Mouse (Mus musculus) kidney, adult 2 months (tissue): Measurements from ENCODE around the gene Il10. TPM values are rescaled to one million over a fixed set of nuclear protein-coding genes. Genes with fewer than 3 reads are reported as not detected.
A peak's percentile ranks its signal among the peaks of the same experiment; 100 is the strongest.

Experiments used
- DNase-seq: peaks from one replicate; pipeline ENCODE4 v3.0.0; 2021
- H3K27ac ChIP-seq: fragments of 200-500 bp; 2 replicates; pipeline ENCODE4 v1.5.1; 2012; ENCODE audit warnings: low read depth, low read length, control low read depth, inconsistent platforms; ENCODE audit not compliant: insufficient read depth
- H3K27me3 ChIP-seq: fragments of 200-500 bp; replicated peaks from 2 replicates; pipeline ENCODE4 v1.6.1; 2012; ENCODE audit warnings: mild to moderate bottlenecking, moderate library complexity, low read length, inconsistent platforms; ENCODE audit not compliant: control insufficient read depth, insufficient read depth
- H3K36me3 ChIP-seq: fragments of 200-500 bp; 2 replicates; pipeline ENCODE4 v1.6.1; 2012; ENCODE audit warnings: mild to moderate bottlenecking, moderate library complexity, low read length, inconsistent platforms; ENCODE audit not compliant: control insufficient read depth, insufficient read depth
- H3K4me1 ChIP-seq: fragments of 200-500 bp; 2 replicates; pipeline ENCODE4 v1.6.1; 2011; ENCODE audit warnings: low read length; ENCODE audit not compliant: control insufficient read depth, insufficient read depth
- H3K4me3 ChIP-seq: fragments of 200-500 bp; 2 replicates; pipeline ENCODE4 v1.5.1; 2011; ENCODE audit warnings: mild to moderate bottlenecking, low read depth, low read length, control low read depth; ENCODE audit not compliant: insufficient read depth
- CTCF ChIP-seq: fragments of 200-500 bp; conservative IDR thresholded peaks from 2 replicates; pipeline ENCODE4 v1.5.1; 2011; ENCODE audit warnings: low read depth, mild to moderate bottlenecking, control low read depth, low read length, moderate library complexity, mixed read lengths; ENCODE audit not compliant: insufficient read depth, insufficient read length
- POLR2A ChIP-seq: fragments of 200-500 bp; IDR thresholded peaks from one replicate; pipeline ENCODE4 v1.6.1; 2011; ENCODE audit warnings: low read depth, low read length, control low read depth
- WGBS: fragments of 180-500 bp; shearing (Covaris S2); methylation state at CpG from one replicate; pipeline ENCODE4 v1.1.7; 2018; 5-methylcytosine and 5-hydroxymethylcytosine counted together
- polyA plus RNA-seq: library from polyadenylated mRNA; depleted of rRNA; stranded (reverse); fragments of >200 nt; gene quantifications from 2 replicates; pipeline ENCODE4 v1.2.3, GENCODE M21; 2012

Gene Il10
- polyA plus RNA-seq, 1 experiment: not detected

- TF ChIP-seq POLR2A: no peak
- no peak for TF ChIP-seq CTCF
- Histone ChIP-seq H3K27me3 (no peaks in the 10 kb centered on the region), H3K4me1 (no peaks in the 10 kb centered on the region), H3K36me3 (no peaks in the 10 kb centered on the region), H3K4me3 (no peak overlapping the region), H3K27ac (no peak overlapping the region)
- 93% methylated on average over 3 of the region's 3 CpGs for WGBS
- no peak for DNase-seq
These were observed 23.1 kb downstream of the Il10 start for GRCm38 (mm10) chr1:131042721-131043120.

GRCm38 (mm10) chr1:131043636-131044035, 24.0 kb downstream of the Il10 start:
- no peaks in the 10 kb centered on the region for H3K27me3 ChIP-seq
- H3K27ac ChIP-seq: no peak overlapping the region
- H3K4me1 ChIP-seq: no peaks in the 10 kb centered on the region
- no peak for DNase-seq
- 95% methylated on average over 4 of the region's 4 CpGs for WGBS
- TF ChIP-seq POLR2A: no peak
- TF ChIP-seq CTCF: no peak
- H3K4me3 ChIP-seq: no peak overlapping the region
- no peaks in the 10 kb centered on the region for H3K36me3 ChIP-seq

DNA sequence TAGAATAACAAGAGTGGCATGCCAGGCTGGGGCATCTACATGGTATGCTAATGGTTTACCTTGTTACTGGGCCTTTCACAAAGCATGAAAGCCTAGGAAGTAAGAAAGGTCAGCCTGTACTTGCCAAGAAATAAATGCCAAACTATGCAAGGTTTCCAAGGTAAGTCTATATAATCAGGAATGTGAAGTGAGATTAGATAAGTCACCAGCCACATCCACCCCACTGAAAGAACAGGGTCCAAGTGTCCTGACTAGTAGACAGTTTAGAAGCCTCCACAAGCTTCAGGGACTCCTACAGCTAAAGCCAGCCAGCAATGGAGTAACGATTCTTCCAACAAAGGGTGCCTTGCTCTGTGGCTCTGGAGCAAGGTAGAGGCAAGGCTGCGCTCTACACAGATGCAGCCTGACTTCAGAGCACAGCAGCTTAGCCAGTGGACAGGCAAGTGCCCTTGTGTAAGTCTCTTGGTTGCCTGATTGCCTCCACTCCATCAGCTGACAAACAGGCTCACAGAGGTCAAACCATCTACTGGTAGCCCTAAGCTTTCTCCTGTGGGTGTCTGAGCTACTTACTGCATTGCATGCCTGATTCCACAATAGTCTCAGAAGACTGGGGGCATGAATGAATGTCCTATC, 26.2 kb downstream of the Il10 start:
- Histone ChIP-seq H3K27ac (no peak overlapping the region), H3K36me3 (no peaks in the 10 kb centered on the region), H3K4me3 (no peak overlapping the region), H3K4me1 (peaks cover 5% of the 10 kb centered on the region; the same call in 1 of the 2 replicates), H3K27me3 (no peaks in the 10 kb centered on the region)
- TF ChIP-seq CTCF (no peak), POLR2A (no peak)
- WGBS: 78% methylated on average over 2 of the region's 2 CpGs
- DNase-seq: no peak

DNA sequence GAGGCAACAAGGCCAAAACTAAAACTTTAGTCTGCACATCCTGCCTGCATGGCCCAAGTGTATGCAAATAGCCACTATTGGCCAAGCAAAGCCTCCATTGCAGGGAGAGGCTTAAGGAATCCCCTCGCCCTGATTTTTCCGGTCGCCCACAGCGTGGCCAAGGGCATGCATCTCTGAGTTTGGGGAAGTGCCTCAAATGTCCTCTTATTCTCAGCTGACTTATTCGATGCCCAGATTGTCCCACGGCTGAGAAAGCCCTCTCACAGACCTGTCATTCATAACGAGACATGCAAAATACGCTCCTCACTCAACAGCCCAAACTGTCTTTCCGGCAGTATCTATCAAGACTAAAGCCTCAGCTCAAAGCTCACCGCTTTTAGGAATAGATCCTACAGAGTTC, 27.0 kb downstream of the Il10 start:
- DNase-seq: no peak
- WGBS: 85% methylated on average over 10 of the region's 10 CpGs
- H3K4me1 ChIP-seq: peaks cover 5% of the 10 kb centered on the region; the same call in 1 of the 2 replicates
- TF ChIP-seq POLR2A: no peak
- TF ChIP-seq CTCF: no peak
- no peaks in the 10 kb centered on the region for H3K36me3 ChIP-seq
- no peak overlapping the region for H3K27ac ChIP-seq
- H3K4me3 ChIP-seq: no peak overlapping the region
- H3K27me3 ChIP-seq: no peaks in the 10 kb centered on the region

- TF ChIP-seq POLR2A: no peak
- TF ChIP-seq CTCF: no peak
- H3K4me3 ChIP-seq: no peak overlapping the region
- H3K36me3 ChIP-seq: no peaks in the 10 kb centered on the region
- H3K4me1 ChIP-seq: peaks cover 5% of the 10 kb centered on the region; the same call in 1 of the 2 replicates
- peak; percentile 80 for DNase-seq
- H3K27me3 ChIP-seq: no peaks in the 10 kb centered on the region
- 55% methylated on average over 6 of the region's 6 CpGs for WGBS
- no peak overlapping the region for H3K27ac ChIP-seq
These were observed 28.6 kb downstream of the Il10 start for GRCm38 (mm10) chr1:131048121-131048863.

DNA sequence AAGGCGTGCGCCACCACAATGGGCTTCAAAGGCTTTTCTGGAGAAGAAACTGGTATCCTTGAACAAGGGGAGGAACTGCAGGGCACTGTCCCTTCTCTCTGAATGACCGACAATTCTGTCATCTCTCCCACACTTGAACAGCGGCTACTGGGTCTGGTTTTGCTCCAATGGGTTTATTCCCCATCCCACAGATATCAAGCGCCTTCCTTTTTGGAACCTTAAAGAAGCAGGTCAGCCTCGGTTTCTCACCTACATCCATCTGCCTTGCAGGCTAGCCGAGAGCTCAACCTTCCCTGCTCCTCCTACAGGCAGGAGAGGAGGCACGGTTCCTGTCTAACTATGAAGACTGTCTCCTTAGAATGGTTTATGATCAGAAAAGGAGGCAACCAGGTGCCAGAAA, 29.3 kb downstream of the Il10 start:
- Histone ChIP-seq H3K27me3 (no peaks in the 10 kb centered on the region), H3K4me3 (no peak overlapping the region), H3K4me1 (peaks cover 5% of the 10 kb centered on the region; the same call in 1 of the 2 replicates), H3K27ac (no peak overlapping the region), H3K36me3 (no peaks in the 10 kb centered on the region)
- TF ChIP-seq POLR2A (no peak), CTCF (no peak)
- no peak for DNase-seq
- 66% methylated on average over 8 of the region's 8 CpGs for WGBS

DNA sequence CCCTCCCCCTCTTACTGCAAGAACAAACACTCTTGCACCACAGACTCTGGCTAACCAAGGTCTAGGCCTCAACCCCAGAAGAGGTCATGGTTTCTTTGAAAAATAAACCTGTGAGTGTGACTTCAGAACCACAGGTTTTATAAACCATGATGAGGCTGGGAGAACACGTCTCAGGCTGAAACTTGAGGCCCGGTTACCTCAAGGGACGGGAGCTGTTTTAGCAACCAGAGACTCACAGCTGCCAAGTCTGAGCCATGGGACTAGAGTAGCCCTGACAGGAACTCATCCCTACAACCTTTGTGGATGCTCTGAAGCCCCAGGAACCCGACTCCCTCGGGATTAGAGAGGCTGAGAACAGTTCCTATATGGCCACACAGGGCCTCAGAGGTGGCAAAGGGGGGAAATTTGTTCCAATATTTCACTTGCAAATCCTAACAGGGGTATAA, 29.7 kb downstream of the Il10 start:
- Histone ChIP-seq H3K27ac (no peak overlapping the region), H3K36me3 (no peaks in the 10 kb centered on the region), H3K27me3 (no peaks in the 10 kb centered on the region), H3K4me1 (peaks cover 5% of the 10 kb centered on the region; the same call in 1 of the 2 replicates), H3K4me3 (no peak overlapping the region)
- TF ChIP-seq POLR2A (no peak), CTCF (no peak)
- no peak for DNase-seq
- 60% methylated on average over 5 of the region's 5 CpGs for WGBS
